Comparison of ENCODE assay signal across 9 mouse cellular contexts in genomic region chr19:12010281-12010771, GRCm38 (mm10). TPM values are rescaled to one million over a fixed set of nuclear protein-coding genes. Genes with fewer than 3 reads are reported as not detected.
DNase-seq lines count a peak whose midpoint lies in the region; ATAC-seq and TF ChIP-seq lines count a peak whose summit lies in the region.
"Had no signal": no experiment of that assay in that cellular context is flagged by ENCODE, and none has a peak within 500 bp of the region (broad histone marks: within the 10 kb centered on the region; RNA-seq: fewer than 3 reads in every experiment).

No protein-coding gene starts in this region.

- no peak for TF ChIP-seq CTCF in heart, postnatal 0 days (IDR thresholded peaks at IDR 0.05; ENCODE audit: low read depth)

- peak overlapping the region; percentile 59 for H3K4me3 ChIP-seq in heart, postnatal 0 days (ENCODE audit: low read depth, low read length)

- ATAC-seq in heart, postnatal 0 days (ENCODE audit: insufficient read depth, low read depth): peak; percentile 22; the same call in 1 of the 2 replicates

- H3K9me3 ChIP-seq in heart, postnatal 0 days (replicated peaks; ENCODE audit: control insufficient read depth, low read length): no peaks in the 10 kb centered on the region

- H3K27me3 ChIP-seq in heart, postnatal 0 days (ENCODE audit: control insufficient read depth, insufficient read depth, low read length): no peaks in the 10 kb centered on the region

- H3K4me1 ChIP-seq in heart, postnatal 0 days (ENCODE audit: control insufficient read depth, insufficient read depth): peaks cover 13% of the 10 kb centered on the region; the same call in 1 of the 2 replicates

- no peaks in the 10 kb centered on the region for H3K36me3 ChIP-seq in heart, postnatal 0 days (replicated peaks; ENCODE audit: control insufficient read depth, insufficient read depth, low read length)

- no peak for TF ChIP-seq EP300 in heart, postnatal 0 days (IDR thresholded peaks at IDR 0.05; ENCODE audit: low read depth)

- peak overlapping the region; percentile 78 for H3K9ac ChIP-seq in heart, postnatal 0 days (replicated peaks; ENCODE audit: low read depth, low read length)

- WGBS in heart, postnatal 0 days: under 1% methylated on average over 24 of the region's 24 CpGs

- H3K4me2 ChIP-seq in heart, postnatal 0 days (ENCODE audit: low read depth, low read length): peak overlapping the region; percentile 92

- H3K27ac ChIP-seq in heart, postnatal 0 days (ENCODE audit: low read depth): peak overlapping the region; percentile 91

- DNase-seq in MN1 (ENCODE audit: low spot score): peak; percentile 79
- DNase-seq in c-Kit-positive CD71-positive TER-119-negative erythroid progenitor cells, embryonic 14.5 days (ENCODE audit: low read depth): peak; percentile 48
- DNase-seq in fibroblast of lung, adult 2 months (ENCODE audit: low read depth): peak; percentile 32
- peak; percentile 71 for DNase-seq in heart, postnatal 0 days (ENCODE audit: low spot score)
- peak; percentile 80 to 89 for DNase-seq in kidney, postnatal 4 days
- peak; percentile 73 to 75 for DNase-seq in lung, postnatal 4 days
- peak; percentile 45 for DNase-seq in right cerebral cortex, adult 18-20 months
- peak; percentile 57 for DNase-seq in urinary bladder, postnatal 25 days (ENCODE audit: low spot score)

RNA-seq across cellular contexts. Expression of gene Olfr1423, which starts 30.8 kb away (rescaled TPM):
- total RNA-seq in heart, postnatal 0 days (2014; rRNA removed; ENCODE audit: low replicate concordance): not detected in 2 replicates
- polyA plus RNA-seq in heart, postnatal 0 days (2015; fragmentation: Nextera tagmentation; extraction: Ambion mirVana): not detected in 2 replicates
- total RNA-seq: left cerebral cortex, postnatal 14 days had no signal

RNA-seq across cellular contexts. Expression of gene Osbp, which starts 44.6 kb away (rescaled TPM):
- total RNA-seq in heart, postnatal 0 days (2014; rRNA removed; ENCODE audit: low replicate concordance): 32.7 and 43.2 TPM in 2 replicates
- 4.7 and 5.1 TPM in 2 replicates for polyA plus RNA-seq in heart, postnatal 0 days (2015; fragmentation: Nextera tagmentation; extraction: Ambion mirVana)

RNA-seq across cellular contexts. Expression of gene Olfr1424, which starts 52.2 kb away (rescaled TPM):
- total RNA-seq in heart, postnatal 0 days (2014; rRNA removed; ENCODE audit: low replicate concordance): not detected in 2 replicates
- not detected in 2 replicates for polyA plus RNA-seq in heart, postnatal 0 days (2015; fragmentation: Nextera tagmentation; extraction: Ambion mirVana)
- total RNA-seq: left cerebral cortex, postnatal 14 days had no signal

Comparison
In these comparisons a context has a peak if more than half of its experiments do, and no peak if none do; other contexts are left out.
1. Peak in every context shown above with its lines: DNase-seq, ATAC-seq, H3K4me3 ChIP-seq and H3K27ac ChIP-seq.
2. DNase-seq: peak in every context shown above with its lines; median percentile 84 in kidney, postnatal 4 days; 79 in MN1; 74 in lung, postnatal 4 days; 71 in heart, postnatal 0 days; 57 in urinary bladder, postnatal 25 days; 48 in c-Kit-positive CD71-positive TER-119-negative erythroid progenitor cells, embryonic 14.5 days; 45 in right cerebral cortex, adult 18-20 months; 32 in fibroblast of lung, adult 2 months.